Mouse (Mus musculus) small intestine, adult 2 months (tissue): Measurements from ENCODE around the gene Gm20219.

Experiments
- CTCF ChIP-seq: fragments of 200-500 bp; IDR thresholded peaks from 2 replicates; pipeline ENCODE4 v1.5.1; 2012; ENCODE audit warnings: low read depth, mild to moderate bottlenecking, control low read depth, inconsistent platforms, low read length, moderate library complexity, mixed read lengths; ENCODE audit not compliant: insufficient replicate concordance, insufficient read length; ENCODE audit errors: extremely low read depth
- POLR2A ChIP-seq: fragments of 200-500 bp; IDR thresholded peaks from 2 replicates; pipeline ENCODE4 v1.6.1; 2012; ENCODE audit warnings: low read depth, mild to moderate bottlenecking, control low read depth, inconsistent platforms, low read length, moderate library complexity

- TF ChIP-seq CTCF = no peak
- no peak for TF ChIP-seq POLR2A
Measured at GRCm38 (mm10) chr17:56506417-56507065, 47.6 kb downstream of the Gm20219 start.
